Mouse (Mus musculus) natural killer cell, adult 2 months (primary cell): ENCODE measurements around the gene March11.

Experiments used
- DNase-seq, 2 experiments: peaks; one replicate each; pipeline ENCODE4 v3.0.0; 2022; ENCODE audit warnings: low spot score in 2 of 2

March11 gene

DNA sequence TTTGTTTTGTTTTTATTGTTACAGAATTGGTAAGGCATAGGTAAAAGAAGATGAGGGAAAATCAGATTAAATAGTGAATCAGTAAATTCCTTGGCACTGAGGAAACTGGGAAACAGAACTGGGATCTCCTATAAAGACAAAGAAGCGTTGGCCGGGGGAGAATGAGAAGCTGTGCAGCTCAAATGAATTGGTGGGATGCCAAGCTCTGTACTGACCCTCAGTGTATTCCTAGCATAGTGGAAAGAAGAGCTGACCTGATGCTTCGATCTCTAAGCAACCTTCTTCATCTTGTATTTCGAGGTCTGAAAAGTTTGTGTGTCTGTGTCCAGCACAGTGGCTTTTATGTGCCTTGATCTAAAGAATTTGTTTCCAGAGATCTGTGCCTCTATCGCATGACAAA, 64.9 kb downstream of the March11 start:
- no peak for DNase-seq

DNA sequence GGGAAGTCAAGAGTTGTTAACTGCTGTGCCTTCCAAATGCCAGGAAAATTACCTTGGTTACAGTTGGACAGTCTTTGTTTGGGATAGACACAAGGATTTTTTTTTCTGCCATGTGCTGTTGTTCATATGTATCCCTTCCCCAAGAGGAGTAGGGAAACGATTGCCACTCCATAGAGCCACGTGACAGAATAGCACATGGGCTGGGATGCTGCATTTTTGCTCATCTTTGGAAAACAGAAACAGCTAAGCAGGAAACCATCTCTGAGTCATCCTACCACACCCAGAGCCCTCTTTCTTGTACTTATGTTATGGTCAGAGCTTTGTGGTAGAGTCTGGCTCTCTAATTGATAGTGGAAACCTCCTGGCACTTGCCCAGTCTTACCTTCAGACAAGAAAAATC, 65.4 kb downstream of the March11 start:
- no peak for DNase-seq

DNA sequence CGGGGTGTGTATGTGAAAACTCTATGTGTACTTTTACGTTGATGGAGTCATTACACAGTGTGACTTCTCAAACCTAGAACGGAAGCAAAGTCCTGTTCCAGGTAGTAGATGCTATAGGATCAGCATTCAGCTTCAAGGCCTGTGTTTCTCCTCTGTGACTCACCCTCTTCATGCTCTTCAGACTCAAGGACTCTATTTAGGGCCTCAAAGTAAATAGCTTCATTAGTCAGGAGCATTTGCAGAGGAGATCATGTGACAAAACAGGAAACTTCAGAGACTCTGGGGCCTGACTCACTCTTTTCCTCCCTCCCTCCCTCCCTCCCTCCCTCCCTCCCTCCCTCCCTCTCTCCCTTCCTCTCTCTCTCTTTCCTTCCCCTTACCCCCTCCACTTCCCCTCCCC, 66.1 kb downstream of the March11 start:
- no peak for DNase-seq

DNA sequence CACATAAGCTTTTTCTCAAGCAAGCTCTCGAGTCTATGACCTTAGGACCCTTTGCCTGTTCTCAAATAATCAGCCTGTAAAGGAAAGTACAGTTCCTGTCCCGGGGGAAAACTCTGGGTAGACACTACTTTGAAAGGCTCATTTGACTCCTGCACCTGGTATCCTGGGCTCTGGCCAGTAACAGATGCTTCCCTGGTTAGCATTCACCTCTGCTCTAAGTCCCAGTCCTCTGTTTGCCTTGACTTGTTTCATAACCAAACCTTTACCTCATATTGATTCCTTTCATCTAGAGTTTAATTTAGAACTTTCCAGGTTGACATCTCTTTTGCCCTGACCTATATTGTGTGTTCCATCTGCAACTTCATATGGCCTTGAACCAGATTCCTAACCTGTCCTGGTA, 68.5 kb downstream of the March11 start:
- DNase-seq, result no peak

DNA sequence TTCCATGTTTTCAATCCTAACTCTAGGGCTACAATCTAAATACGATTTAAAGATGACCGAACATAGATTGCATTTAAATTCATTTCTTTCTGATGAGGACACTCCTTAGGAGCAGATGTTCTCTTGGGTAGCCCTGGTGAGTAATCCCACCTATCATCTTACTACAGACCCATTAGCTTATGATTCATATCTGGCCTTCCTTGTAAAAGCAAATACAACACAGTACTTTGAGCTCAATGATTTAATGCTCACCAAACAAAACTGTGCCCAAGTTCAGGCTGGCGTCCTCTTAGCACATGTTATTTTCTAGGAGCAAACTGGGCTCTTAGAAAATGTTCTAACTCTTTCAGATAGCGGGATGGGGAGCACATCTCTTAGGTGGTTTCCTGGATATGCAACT, 70.0 kb downstream of the March11 start:
- no peak for DNase-seq

DNA sequence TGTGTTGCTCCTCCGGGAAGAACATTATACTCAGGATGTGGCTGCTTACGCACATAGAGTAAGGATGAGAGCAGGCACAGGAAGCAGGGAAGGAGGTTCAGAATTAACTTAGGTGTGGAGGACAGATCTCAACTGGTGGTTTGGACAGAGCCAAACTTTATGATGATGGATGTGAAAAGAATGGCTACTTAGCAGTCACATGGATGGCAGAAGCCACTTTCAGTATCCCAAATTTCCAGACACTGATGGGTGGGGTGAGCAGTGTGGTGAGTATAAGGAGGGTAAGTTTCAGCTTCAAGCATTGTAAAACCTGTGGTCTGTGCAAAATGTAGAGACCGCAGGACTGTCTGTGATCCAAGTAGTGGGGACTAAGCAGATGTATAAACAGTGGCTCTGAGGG, 71.0 kb downstream of the March11 start:
- no peak for DNase-seq

DNA sequence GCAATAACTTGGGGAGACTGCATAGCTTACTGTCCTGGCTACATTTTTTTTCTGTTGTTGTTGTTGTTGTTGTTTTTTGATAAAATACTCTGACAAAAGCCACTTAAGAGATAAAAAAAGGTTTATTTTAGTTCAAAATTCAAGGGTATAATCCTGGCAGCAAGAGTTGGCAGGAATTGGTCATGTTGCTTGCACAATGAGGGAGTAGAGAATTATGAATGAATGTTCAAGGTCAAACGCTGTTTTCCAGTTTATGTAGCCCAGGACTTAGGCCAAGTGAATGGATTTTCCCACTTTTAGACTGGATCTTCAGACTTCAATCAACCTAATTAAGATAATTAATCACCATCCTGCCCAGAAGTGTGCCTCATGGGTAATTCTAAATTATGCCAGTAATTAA, 72.0 kb downstream of the March11 start:
- DNase-seq, result no peak

DNA sequence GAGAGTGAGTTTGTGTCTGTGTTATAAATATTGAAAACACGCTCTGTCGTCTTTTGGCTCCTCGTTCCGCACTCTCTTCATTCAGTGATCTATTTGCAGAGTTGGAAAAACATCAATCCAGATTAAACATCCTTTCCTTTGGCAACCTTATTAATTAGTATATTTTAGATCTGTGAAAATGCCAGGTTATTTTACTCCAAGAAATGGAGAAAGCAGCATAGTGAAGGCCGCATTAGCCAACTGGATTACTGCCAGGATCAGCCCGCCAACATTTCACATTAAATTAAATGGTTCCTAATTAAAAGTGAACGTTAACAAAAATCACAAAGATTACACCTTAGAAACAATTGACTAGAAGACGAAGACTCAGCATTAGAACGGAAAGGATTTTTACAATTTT, 81.2 kb downstream of the March11 start:
- no peak for DNase-seq

DNA sequence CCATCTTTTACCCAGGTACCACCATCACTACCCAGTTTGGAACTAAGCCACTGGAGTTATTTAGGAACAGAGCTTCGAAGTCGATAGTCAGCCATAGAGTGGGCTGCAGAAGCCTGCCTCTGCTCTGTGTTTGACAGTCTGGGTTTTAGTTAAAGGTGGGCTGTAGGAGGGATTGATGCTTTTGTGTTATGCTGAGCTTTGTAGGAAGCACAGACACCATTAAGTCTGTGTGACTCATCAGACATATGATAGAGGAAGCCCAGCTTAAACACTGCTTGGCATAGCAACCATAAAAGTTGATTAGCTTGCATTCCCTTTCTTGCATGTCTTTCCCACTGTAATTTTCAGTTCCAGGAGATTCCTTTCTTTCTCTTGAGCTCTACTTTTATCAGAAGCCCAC, 87.7 kb downstream of the March11 start:
- no peak for DNase-seq

DNA sequence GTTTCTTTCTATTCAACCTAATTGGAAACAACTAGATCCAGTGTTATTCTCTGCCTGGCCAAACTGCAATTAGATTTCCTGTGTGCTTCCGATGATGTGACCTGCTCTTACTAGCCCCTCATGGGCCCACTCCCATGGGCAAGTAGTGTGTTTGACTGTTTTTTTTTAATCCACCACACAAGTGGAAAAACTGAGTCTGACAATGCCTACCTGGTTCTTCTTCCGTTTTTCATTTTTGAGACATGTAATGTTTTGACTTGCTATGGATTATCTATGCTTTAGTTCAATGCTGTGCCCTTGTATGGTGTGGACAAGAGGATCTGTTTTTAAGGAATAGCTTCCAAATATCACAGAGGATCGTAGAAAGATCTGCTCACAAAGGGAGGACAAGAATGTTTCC, 116.4 kb downstream of the March11 start:
- DNase-seq, result no peak

DNA sequence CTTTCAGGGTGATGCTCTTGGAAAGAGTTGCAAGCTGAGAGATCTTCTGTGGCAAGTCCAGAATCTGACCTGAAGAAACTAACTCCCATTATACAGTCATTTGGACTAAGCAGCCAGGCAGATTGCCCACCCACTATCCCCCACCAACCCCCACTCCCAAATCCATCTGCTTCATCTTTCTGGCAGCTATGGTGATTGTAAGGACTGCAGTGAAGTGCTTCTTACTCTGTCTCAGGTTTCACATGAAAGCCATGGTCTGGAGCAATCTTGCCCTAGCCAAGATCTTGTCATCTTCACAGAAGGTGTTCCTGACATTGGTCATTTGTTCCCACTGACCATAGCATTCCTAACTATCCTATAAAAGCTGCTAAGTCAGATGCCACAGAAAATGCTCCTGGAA, 117.4 kb downstream of the March11 start:
- DNase-seq, result no peak

DNA sequence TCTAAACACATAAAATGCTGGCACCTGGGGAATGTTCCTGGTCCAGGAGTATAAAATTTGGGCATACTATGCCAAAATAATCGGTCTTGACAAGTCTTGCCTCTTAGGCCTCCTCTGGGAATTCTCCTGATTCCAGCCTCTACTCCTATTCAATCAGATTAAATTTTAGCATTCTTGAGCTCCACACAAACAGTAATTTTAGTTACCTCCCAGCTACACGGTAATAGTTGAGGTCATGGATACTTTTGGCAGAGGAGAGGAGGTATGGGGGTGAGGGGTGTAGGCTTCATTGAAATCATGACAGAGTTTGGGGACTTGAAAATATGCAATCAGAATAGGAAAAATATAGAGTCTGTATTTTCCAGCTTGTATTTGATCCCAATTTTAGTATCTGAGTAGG, 121.7 kb downstream of the March11 start:
- DNase-seq, result no peak

DNA sequence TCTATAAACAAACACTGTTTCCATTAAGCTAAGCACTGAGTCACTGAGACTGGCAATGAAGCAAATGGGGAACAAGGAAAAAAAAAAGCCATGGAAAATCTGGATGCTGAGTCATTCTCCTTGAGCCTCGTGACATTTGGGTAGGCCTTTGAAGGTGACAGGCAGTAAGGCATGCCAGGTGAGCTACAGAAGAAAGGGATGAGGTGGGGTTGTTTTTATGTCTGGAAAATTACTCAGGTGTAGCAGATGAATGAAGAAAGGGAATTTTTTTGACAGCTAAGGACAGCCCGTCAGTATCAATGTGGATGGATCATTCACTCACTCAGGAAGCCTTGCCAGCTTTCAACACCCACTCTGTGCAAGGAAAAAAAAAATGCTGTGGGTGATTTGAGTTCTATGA, 123.8 kb downstream of the March11 start:
- DNase-seq, result no peak

DNA sequence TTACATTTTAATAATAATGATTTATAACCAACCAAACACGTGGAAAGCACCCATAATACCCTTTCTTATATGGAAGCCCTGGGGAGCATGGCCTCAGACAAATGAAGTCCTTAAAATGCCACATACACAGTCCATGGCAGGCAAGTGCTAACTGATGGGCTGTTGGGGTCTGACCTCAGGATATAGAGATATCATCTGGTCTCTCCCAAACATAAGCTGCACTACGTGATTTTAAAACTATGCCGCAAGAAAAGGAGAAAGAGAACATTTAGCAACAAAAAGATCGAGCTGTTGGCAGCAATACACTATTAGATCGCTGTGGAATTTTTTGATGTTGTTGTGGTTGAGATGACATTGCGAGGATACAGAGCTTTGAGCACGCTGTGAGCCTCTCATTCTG, 126.9 kb downstream of the March11 start:
- DNase-seq, result no peak

DNA sequence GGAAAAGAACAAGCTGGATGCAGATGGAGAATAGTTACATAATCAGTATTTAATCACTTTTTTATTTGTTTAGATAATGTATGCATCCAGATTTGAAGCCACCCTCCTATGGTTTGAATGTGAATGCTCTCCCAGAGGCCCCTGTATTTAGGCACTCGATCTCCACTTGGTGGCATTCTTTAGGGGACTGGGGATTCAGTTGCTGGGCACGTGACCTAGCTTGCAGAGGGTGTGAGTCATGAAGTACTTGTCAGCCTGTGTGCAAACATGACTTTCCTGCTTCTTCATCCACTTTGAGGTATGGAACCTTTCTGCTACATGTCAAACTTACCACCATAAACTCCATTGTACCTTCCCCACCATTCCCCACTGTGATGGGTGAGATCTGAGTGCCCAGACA, 128.3 kb downstream of the March11 start:
- no peak for DNase-seq
